In genomic region chr5:125120517-125121303, GRCm38 (mm10) we compare ENCODE assay signal across 11 mouse cellular contexts. TPM values are rescaled to one million over a fixed set of nuclear protein-coding genes. Genes with fewer than 3 reads are reported as not detected.
DNase-seq lines count a peak whose midpoint lies in the region; ATAC-seq lines count a peak whose summit lies in the region.
"Had no signal": no experiment of that assay in that cellular context is flagged by ENCODE, and none has a peak within 500 bp of the region (broad histone marks: within the 10 kb centered on the region; RNA-seq: fewer than 3 reads in every experiment).

No protein-coding gene starts in this region.

- no peak for ATAC-seq in heart, embryonic 11.5 days (replicated peaks; ENCODE audit: insufficient number of reproducible peaks, low FRiP score, low TSS enrichment)
- no peak for ATAC-seq in embryonic facial prominence, embryonic 15.5 days (ENCODE audit: insufficient number of reproducible peaks, low FRiP score, low TSS enrichment, low read depth)
- no peak for ATAC-seq in midbrain, embryonic 14.5 days (ENCODE audit: low FRiP score, low TSS enrichment)

- peak overlapping the region; percentile 41; the same call in 1 of the 2 replicates for H3K27ac ChIP-seq in heart, embryonic 11.5 days (ENCODE audit: low read depth, low read length)
- H3K27ac ChIP-seq in embryonic facial prominence, embryonic 15.5 days (replicated peaks): peak overlapping the region; percentile 58
- peak overlapping the region; percentile 34 for H3K27ac ChIP-seq in midbrain, embryonic 14.5 days (replicated peaks; ENCODE audit: low read depth, low read length)
- H3K27ac ChIP-seq: liver, embryonic 15.5 days had no signal

- no peaks in the 10 kb centered on the region for H3K9me3 ChIP-seq in heart, embryonic 11.5 days (replicated peaks; ENCODE audit: control insufficient read depth, low read length)
- H3K9me3 ChIP-seq in embryonic facial prominence, embryonic 15.5 days (replicated peaks): no peaks in the 10 kb centered on the region
- no peaks in the 10 kb centered on the region for H3K9me3 ChIP-seq in midbrain, embryonic 14.5 days (ENCODE audit: control insufficient read depth, low read length)
- H3K9me3 ChIP-seq: liver, embryonic 15.5 days had no signal

- WGBS in heart, embryonic 11.5 days (ENCODE audit: insufficient replicate concordance): 78% methylated on average over 17 of the region's 17 CpGs
- WGBS in embryonic facial prominence, embryonic 15.5 days: 71% methylated on average over 17 of the region's 17 CpGs
- 78% methylated on average over 17 of the region's 17 CpGs for WGBS in midbrain, embryonic 14.5 days

- peaks cover 16% of the 10 kb centered on the region for H3K36me3 ChIP-seq in heart, embryonic 11.5 days (ENCODE audit: control insufficient read depth, insufficient read depth, low read length)
- peaks cover 48% of the 10 kb centered on the region for H3K36me3 ChIP-seq in embryonic facial prominence, embryonic 15.5 days
- H3K36me3 ChIP-seq in midbrain, embryonic 14.5 days (ENCODE audit: control insufficient read depth, insufficient read depth, low read length): peaks cover 27% of the 10 kb centered on the region

- no peak overlapping the region for H3K9ac ChIP-seq in heart, embryonic 11.5 days (ENCODE audit: low read depth, low read length)
- no peak overlapping the region for H3K9ac ChIP-seq in embryonic facial prominence, embryonic 15.5 days
- H3K9ac ChIP-seq in midbrain, embryonic 14.5 days (replicated peaks; ENCODE audit: low read length): no peak overlapping the region
- H3K9ac ChIP-seq: liver, embryonic 15.5 days had no signal

- H3K4me1 ChIP-seq in heart, embryonic 11.5 days (ENCODE audit: control insufficient read depth, insufficient read depth, low read length): peaks cover 34% of the 10 kb centered on the region
- peaks cover 33% of the 10 kb centered on the region for H3K4me1 ChIP-seq in embryonic facial prominence, embryonic 15.5 days
- peaks cover 10% of the 10 kb centered on the region; the same call in 1 of the 2 replicates for H3K4me1 ChIP-seq in midbrain, embryonic 14.5 days (ENCODE audit: control insufficient read depth, insufficient read depth, low read length)

- H3K27me3 ChIP-seq in heart, embryonic 11.5 days (ENCODE audit: control insufficient read depth, insufficient read depth, low read length): no peaks in the 10 kb centered on the region
- no peaks in the 10 kb centered on the region for H3K27me3 ChIP-seq in embryonic facial prominence, embryonic 15.5 days
- no peaks in the 10 kb centered on the region for H3K27me3 ChIP-seq in midbrain, embryonic 14.5 days (ENCODE audit: control insufficient read depth, insufficient read depth, low read length)
- H3K27me3 ChIP-seq: liver, embryonic 15.5 days had no signal

- H3K4me2 ChIP-seq in heart, embryonic 11.5 days: no peak overlapping the region
- no peak overlapping the region for H3K4me2 ChIP-seq in embryonic facial prominence, embryonic 15.5 days (replicated peaks)
- H3K4me2 ChIP-seq in midbrain, embryonic 14.5 days (ENCODE audit: low read length): no peak overlapping the region
- H3K4me2 ChIP-seq: liver, embryonic 15.5 days had no signal

- no peak overlapping the region for H3K4me3 ChIP-seq in heart, embryonic 11.5 days (ENCODE audit: low read depth, low read length)
- H3K4me3 ChIP-seq in embryonic facial prominence, embryonic 15.5 days (replicated peaks): no peak overlapping the region
- H3K4me3 ChIP-seq in midbrain, embryonic 14.5 days (replicated peaks; ENCODE audit: low read depth, low read length): no peak overlapping the region
- H3K4me3 ChIP-seq: liver, embryonic 15.5 days; myocyte had no signal

- DNase-seq in heart, adult 11 months: no peak
- peak; percentile 33 for DNase-seq in 416B (ENCODE audit: low read depth)
- DNase-seq in midbrain, embryonic 14.5 days: peak; percentile 55
- no peak for DNase-seq in right cerebral cortex, adult 18-20 months
- DNase-seq in spleen, postnatal 10 days (ENCODE audit: low spot score in 2 of 2): no peak
- DNase-seq in testis, postnatal 10 days (ENCODE audit: low spot score): no peak
- DNase-seq: cerebellum, adult 18-20 months had no signal

RNA-seq across cellular contexts. Expression of gene Ncor2, which starts 58.3 kb away (rescaled TPM):
- 14.3 and 18.8 TPM in 2 replicates for polyA plus RNA-seq in heart, embryonic 11.5 days (2014; fragmentation: Nextera tagmentation; extraction: Ambion mirVana)
- polyA plus RNA-seq in embryonic facial prominence, embryonic 15.5 days (2015; fragmentation: Nextera tagmentation; extraction: Ambion mirVana): 39.3 and 41.8 TPM in 2 replicates
- 23.7 and 24.0 TPM in 2 replicates for polyA plus RNA-seq in midbrain, embryonic 14.5 days (2014; fragmentation: Nextera tagmentation; extraction: Ambion mirVana)

Comparison
In these comparisons a context has a peak if more than half of its experiments do, and no peak if none do; other contexts are left out.
1. DNase-seq: peak in 416B (single experiment) and midbrain, embryonic 14.5 days (single experiment); none in heart, adult 11 months (single experiment), right cerebral cortex, adult 18-20 months (single experiment), spleen, postnatal 10 days (0 of 2) and testis, postnatal 10 days (single experiment).
2. Peak in every context shown above with its lines, with median percentiles within 50 percentile points of each other: H3K27ac ChIP-seq.